Mouse (Mus musculus) neural tube, embryonic 12.5 days (tissue): ENCODE measurements around the gene Stk32c. TPM values are rescaled to one million over a fixed set of nuclear protein-coding genes. Genes with fewer than 3 reads are reported as not detected.

ENCODE experiments used
- ATAC-seq: fragments of 200-750 bp; cut with Nextera tagmentation; 2 replicates; pipeline ENCODE4 v1.8.0; 2017; ENCODE audit warnings: low read depth, mild to moderate bottlenecking, moderate TSS enrichment, moderate library complexity; ENCODE audit not compliant: low FRiP score
- H3K27ac ChIP-seq: fragments of 300-500 bp; sonication (generic); 2 replicates; pipeline ENCODE4 v1.5.1; 2016
- H3K27me3 ChIP-seq: fragments of 300-500 bp; sonication (generic); replicated peaks from 2 replicates; pipeline ENCODE4 v1.6.1; 2016; ENCODE audit warnings: mild to moderate bottlenecking
- H3K36me3 ChIP-seq: fragments of 300-500 bp; sonication (generic); 2 replicates; pipeline ENCODE4 v1.6.1; 2016; ENCODE audit warnings: mild to moderate bottlenecking
- H3K4me1 ChIP-seq: fragments of 300-500 bp; sonication (generic); 2 replicates; pipeline ENCODE4 v1.6.1; 2016
- H3K4me2 ChIP-seq: fragments of 300-500 bp; sonication (generic); replicated peaks from 2 replicates; pipeline ENCODE4 v1.6.1; 2016; ENCODE audit warnings: mild to moderate bottlenecking
- H3K4me3 ChIP-seq: fragments of 300-500 bp; sonication (generic); 2 replicates; pipeline ENCODE4 v1.5.1; 2016
- H3K9ac ChIP-seq: fragments of 300-500 bp; sonication (generic); 2 replicates; pipeline ENCODE4 v1.6.1; 2016; ENCODE audit warnings: mild to moderate bottlenecking
- H3K9me3 ChIP-seq: fragments of 300-500 bp; sonication (generic); 2 replicates; pipeline ENCODE4 v1.6.1; 2016; ENCODE audit warnings: mild to moderate bottlenecking
- WGBS: fragments of 180-500 bp; shearing (Covaris S2); methylation state at CpG from one replicate; pipeline ENCODE4 v1.1.7; 2016; 5-methylcytosine and 5-hydroxymethylcytosine counted together
- polyA plus RNA-seq: library from polyadenylated mRNA; unstranded; fragments of >200 nt; fragmentation: Nextera tagmentation; extraction: Ambion mirVana; gene quantifications from 2 replicates; pipeline ENCODE4 v1.2.1, GENCODE M21; 2016

The Stk32c gene
- polyA plus RNA-seq, 1 experiment from 2014 or later: 2.0 TPM

- peaks cover 16% of the 10 kb centered on the region for H3K4me1 ChIP-seq
- no peak overlapping the region for H3K9ac ChIP-seq
- H3K27ac ChIP-seq: no peak overlapping the region
- 83% methylated on average over 7 of the region's 7 CpGs for WGBS
- no peak overlapping the region for H3K4me3 ChIP-seq
- no peaks in the 10 kb centered on the region for H3K36me3 ChIP-seq
- 0 out of 2 replicates have a peak, but pooled peaks cover under 1% of the 10 kb centered on the region for H3K27me3 ChIP-seq
- H3K4me2 ChIP-seq: no peak overlapping the region
- ATAC-seq: no peak
- no peaks in the 10 kb centered on the region for H3K9me3 ChIP-seq
Observed at GRCm38 (mm10) chr7:139126549-139126948, 86.6 kb downstream of the Stk32c start.

GRCm38 (mm10) chr7:139125881-139126280 is 87.2 kb downstream of the Stk32c start:
- H3K27ac ChIP-seq: no peak overlapping the region
- no peak for ATAC-seq
- H3K4me3 ChIP-seq: no peak overlapping the region
- H3K36me3 ChIP-seq: no peaks in the 10 kb centered on the region
- no peak overlapping the region for H3K9ac ChIP-seq
- H3K4me2 ChIP-seq: no peak overlapping the region
- WGBS: 94% methylated on average over 4 of the region's 4 CpGs
- H3K9me3 ChIP-seq: no peaks in the 10 kb centered on the region
- H3K4me1 ChIP-seq: peaks cover 13% of the 10 kb centered on the region
- H3K27me3 ChIP-seq: no peaks in the 10 kb centered on the region

GRCm38 (mm10) chr7:139119775-139120153 is 93.3 kb downstream of the Stk32c start:
- H3K4me3 ChIP-seq: no peak overlapping the region
- no peak overlapping the region for H3K9ac ChIP-seq
- H3K4me1 ChIP-seq: no peaks in the 10 kb centered on the region
- H3K36me3 ChIP-seq: no peaks in the 10 kb centered on the region
- H3K27ac ChIP-seq: no peak overlapping the region
- WGBS: 73% methylated on average over 2 of the region's 2 CpGs
- no peak for ATAC-seq
- no peak overlapping the region for H3K4me2 ChIP-seq
- H3K9me3 ChIP-seq: no peaks in the 10 kb centered on the region
- no peaks in the 10 kb centered on the region for H3K27me3 ChIP-seq

DNA sequence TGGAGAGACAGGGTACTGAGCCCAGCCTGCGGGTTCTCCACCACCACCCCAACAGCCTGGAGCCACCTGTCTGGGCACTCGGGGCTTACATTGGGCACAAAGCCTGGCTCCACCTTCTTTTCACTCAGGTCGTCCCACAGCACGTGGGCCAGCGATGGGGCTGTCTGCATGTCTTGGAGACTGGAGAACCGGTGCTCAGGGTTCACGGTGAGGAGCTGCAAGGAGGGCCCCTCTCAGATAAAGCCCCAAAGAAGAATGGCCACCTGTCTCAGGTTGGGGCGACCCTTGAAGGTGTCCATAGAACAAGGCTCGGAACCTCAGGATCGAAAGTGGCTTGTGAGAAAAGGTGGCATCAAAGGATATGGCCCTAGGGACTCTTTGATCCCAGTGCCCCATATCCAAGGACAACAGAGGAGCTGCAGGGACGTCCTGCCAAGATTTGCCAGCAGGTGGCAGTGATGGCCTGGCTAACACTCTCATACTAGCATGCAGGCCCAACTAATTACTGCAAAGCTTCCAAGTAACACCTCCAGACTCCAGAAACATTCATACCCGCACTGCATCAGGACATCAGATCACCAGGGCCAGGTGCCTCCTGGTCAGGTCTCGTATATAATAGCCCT is 93.8 kb downstream of the Stk32c start:
- H3K4me2 ChIP-seq: no peak overlapping the region
- no peaks in the 10 kb centered on the region for H3K9me3 ChIP-seq
- H3K36me3 ChIP-seq: no peaks in the 10 kb centered on the region
- peak; percentile 61; the same call in 1 of the 2 replicates for ATAC-seq
- H3K27me3 ChIP-seq: no peaks in the 10 kb centered on the region
- 46% methylated on average over 13 of the region's 13 CpGs for WGBS
- H3K4me1 ChIP-seq: no peaks in the 10 kb centered on the region
- H3K27ac ChIP-seq: no peak overlapping the region
- H3K4me3 ChIP-seq: no peak overlapping the region
- H3K9ac ChIP-seq: no peak overlapping the region

DNA sequence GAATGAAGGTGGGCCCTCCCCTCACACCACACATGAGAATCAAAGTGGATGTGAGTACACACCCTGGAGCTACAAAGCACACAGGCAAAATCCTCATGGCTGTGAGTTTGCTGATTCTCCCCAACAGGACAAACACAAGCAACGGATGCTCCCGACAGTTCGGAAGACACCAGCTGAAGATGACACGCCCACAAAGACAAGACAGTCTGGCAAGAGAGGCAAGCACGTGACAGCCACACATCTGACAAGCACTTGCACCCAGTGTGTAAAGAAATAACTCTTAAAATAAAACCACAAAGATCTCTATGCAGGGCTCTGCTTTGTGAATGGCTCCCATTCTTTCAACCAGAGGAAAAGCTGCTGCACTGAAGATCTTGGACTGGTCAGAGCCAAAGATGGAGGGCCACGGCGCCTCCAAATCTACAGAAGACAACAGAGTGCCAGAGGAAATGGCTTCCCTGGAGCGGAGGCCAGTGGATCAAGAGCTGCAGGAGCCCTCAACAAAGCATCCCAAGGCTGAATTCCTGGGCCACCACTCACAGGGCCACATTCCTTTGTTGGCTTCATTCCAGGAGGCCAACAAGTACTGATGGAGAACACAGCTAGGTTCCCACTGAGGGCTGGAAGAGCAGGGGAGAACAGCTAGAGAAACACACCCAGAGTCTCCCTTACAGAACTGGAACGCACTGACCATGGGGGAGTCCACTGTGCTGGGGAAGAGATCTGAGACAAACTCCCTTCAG is 105.0 kb downstream of the Stk32c start:
- ATAC-seq: no peak
- Histone ChIP-seq H3K27ac (no peak overlapping the region), H3K4me3 (no peak overlapping the region), H3K9ac (no peak overlapping the region), H3K9me3 (no peaks in the 10 kb centered on the region), H3K36me3 (no peaks in the 10 kb centered on the region), H3K4me2 (no peak overlapping the region), H3K4me1 (no peaks in the 10 kb centered on the region; the same call in 1 of the 2 replicates), H3K27me3 (no peaks in the 10 kb centered on the region)
- 88% methylated on average over 9 of the region's 9 CpGs for WGBS

GRCm38 (mm10) chr7:139105705-139106104 is 107.4 kb downstream of the Stk32c start:
- Histone ChIP-seq H3K9me3 (no peaks in the 10 kb centered on the region), H3K4me3 (no peak overlapping the region), H3K36me3 (peaks cover 17% of the 10 kb centered on the region), H3K9ac (no peak overlapping the region), H3K27me3 (no peaks in the 10 kb centered on the region), H3K4me2 (no peak overlapping the region), H3K27ac (no peak overlapping the region), H3K4me1 (no peaks in the 10 kb centered on the region; the same call in 1 of the 2 replicates)
- ATAC-seq: no peak
- 87% methylated on average over 7 of the region's 7 CpGs for WGBS

DNA sequence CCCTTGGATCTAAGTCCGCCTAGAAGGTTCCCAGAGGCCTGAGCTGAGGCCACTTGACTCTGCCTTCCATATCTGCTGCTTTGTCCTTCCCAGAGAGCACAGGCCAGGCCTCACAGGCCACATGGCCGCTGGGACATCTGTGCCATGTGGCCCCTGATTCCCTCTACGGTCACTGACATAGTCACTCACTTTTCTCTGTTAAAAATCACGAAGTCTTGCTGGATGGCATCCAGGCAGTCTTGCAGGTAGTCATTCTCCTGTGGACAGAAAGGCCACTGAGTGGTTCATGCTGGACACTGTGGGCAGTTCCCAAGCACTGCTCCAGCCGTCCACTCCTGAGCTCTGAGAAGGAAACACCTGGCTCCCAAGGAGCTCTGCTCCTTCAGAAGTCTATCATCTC is 108.0 kb downstream of the Stk32c start:
- Histone ChIP-seq H3K4me3 (no peak overlapping the region), H3K9ac (no peak overlapping the region), H3K4me2 (no peak overlapping the region), H3K36me3 (peaks cover 23% of the 10 kb centered on the region), H3K27ac (no peak overlapping the region), H3K27me3 (no peaks in the 10 kb centered on the region), H3K9me3 (no peaks in the 10 kb centered on the region), H3K4me1 (no peaks in the 10 kb centered on the region; the same call in 1 of the 2 replicates)
- no peak for ATAC-seq
- WGBS: 86% methylated on average over 5 of the region's 5 CpGs

GRCm38 (mm10) chr7:139103960-139104381 is 109.1 kb downstream of the Stk32c start:
- Histone ChIP-seq H3K4me1 (no peaks in the 10 kb centered on the region; the same call in 1 of the 2 replicates), H3K9me3 (no peaks in the 10 kb centered on the region), H3K9ac (no peak overlapping the region), H3K4me3 (no peak overlapping the region), H3K27ac (no peak overlapping the region; the same call in 1 of the 2 replicates), H3K27me3 (no peaks in the 10 kb centered on the region), H3K36me3 (peaks cover 34% of the 10 kb centered on the region), H3K4me2 (no peak overlapping the region)
- peak; percentile 61 for ATAC-seq
- WGBS: 57% methylated on average over 10 of the region's 10 CpGs

DNA sequence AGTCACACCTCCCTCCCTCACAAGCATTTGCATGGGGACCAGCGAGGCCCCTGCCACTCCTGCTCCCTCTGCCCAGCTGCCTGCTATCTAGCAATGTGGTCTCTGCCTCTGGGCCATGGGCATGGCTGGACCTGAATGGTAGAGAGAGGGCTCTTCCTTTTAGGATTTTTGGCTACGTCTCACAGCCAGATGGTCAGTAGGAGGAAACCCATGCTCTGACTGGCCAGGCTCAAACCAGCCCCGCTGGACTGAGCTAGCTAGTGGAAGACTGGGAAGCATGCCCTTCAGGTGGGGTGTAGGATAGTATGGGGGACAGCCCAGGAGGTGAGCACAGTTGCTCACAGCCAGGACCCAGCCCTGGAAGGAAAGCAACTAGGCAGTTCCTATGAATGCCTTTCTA is 111.3 kb downstream of the Stk32c start:
- no peaks in the 10 kb centered on the region for H3K9me3 ChIP-seq
- no peak overlapping the region for H3K27ac ChIP-seq
- H3K27me3 ChIP-seq: no peaks in the 10 kb centered on the region
- no peaks in the 10 kb centered on the region; the same call in 1 of the 2 replicates for H3K4me1 ChIP-seq
- H3K4me2 ChIP-seq: no peak overlapping the region
- ATAC-seq: no peak
- 74% methylated on average over 3 of the region's 3 CpGs for WGBS
- H3K4me3 ChIP-seq: no peak overlapping the region
- H3K36me3 ChIP-seq: peaks cover 54% of the 10 kb centered on the region
- no peak overlapping the region for H3K9ac ChIP-seq

DNA sequence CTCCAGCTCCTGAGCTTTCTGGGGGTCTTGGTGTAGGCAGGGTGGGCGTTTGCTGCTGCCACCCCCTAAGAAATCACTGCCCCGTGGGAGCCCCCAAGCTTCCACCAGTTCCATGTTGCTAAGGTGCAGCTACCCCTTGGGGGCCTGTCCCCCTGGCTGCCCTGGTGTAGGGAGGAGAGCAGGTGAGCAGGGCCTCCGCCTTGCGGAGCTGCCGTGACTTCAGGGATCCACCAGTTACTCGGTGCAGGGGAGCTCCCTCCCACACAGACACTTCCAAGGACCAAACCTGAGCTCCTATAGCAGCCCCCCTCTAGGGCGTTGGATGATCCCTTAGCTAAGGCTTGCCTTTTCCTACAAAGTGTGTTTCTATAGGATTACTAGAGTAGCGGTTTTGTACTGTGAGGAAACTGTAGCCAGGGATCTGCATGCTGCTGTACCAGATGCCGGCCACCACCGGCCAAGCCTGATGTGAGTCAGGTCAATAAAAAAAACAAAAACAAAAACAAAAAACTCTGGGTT is 111.8 kb downstream of the Stk32c start:
- Histone ChIP-seq H3K9ac (no peak overlapping the region), H3K9me3 (no peaks in the 10 kb centered on the region), H3K4me3 (no peak overlapping the region), H3K4me1 (no peaks in the 10 kb centered on the region; the same call in 1 of the 2 replicates), H3K4me2 (no peak overlapping the region), H3K27me3 (no peaks in the 10 kb centered on the region), H3K27ac (no peak overlapping the region), H3K36me3 (peaks cover 59% of the 10 kb centered on the region)
- 79% methylated on average over 10 of the region's 10 CpGs for WGBS
- no peak for ATAC-seq

DNA sequence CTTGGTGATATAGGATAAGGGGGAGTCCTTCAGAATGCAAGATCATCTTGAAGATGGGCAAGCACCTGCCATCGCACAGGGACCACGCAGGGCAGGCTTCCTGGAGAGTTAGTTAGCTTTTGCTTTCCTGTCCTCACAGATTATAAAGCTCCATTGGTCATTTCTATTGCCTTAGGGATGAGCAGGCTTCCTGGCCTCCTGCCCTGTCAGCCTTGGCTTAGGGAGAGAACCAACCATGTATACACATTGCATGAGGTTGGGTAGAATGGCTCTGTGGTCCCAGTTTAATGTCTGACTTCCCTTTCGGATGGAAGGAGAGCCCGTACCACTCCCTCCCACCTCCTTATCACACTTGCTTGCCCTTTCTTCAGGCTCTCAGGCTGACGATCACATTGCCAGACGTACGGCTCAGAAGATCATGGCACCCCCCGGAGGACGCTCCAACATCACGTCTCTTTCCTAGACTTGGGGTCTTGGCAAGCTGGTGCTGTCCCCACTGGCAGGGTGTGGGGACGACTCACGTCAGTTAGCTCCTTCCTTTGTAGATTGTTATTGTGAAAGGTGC is 112.5 kb downstream of the Stk32c start:
- WGBS: 75% methylated on average over 12 of the region's 12 CpGs
- Histone ChIP-seq H3K4me2 (no peak overlapping the region), H3K4me3 (no peak overlapping the region), H3K9ac (no peak overlapping the region), H3K27me3 (no peaks in the 10 kb centered on the region), H3K27ac (no peak overlapping the region), H3K4me1 (no peaks in the 10 kb centered on the region; the same call in 1 of the 2 replicates), H3K36me3 (peaks cover 67% of the 10 kb centered on the region), H3K9me3 (no peaks in the 10 kb centered on the region)
- ATAC-seq: no peak

DNA sequence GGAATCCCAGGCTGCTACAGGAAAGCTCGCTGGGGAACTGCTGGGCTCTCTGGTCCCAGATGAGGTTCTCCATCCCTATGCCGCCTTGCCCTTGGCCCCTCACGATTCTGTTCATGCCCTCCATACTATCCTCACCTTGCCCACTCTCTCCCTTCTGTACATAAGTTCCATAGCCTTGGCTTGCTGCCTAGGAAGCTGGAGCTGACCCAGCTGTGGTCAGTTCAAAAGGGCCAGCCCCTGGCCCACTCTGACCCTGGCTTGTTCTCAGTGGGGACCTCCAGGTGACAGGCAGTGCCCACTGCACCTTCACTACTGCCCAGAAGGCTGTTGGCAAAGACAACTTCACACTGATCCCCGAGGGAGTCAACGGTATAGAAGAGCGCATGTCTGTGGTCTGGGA is 116.7 kb downstream of the Stk32c start:
- Histone ChIP-seq H3K4me1 (no peaks in the 10 kb centered on the region; the same call in 1 of the 2 replicates), H3K36me3 (peaks cover 99% of the 10 kb centered on the region), H3K9ac (no peak overlapping the region)

More for the DNA sequence above, 116.7 kb downstream of the Stk32c start:
- Histone ChIP-seq H3K27me3 (no peaks in the 10 kb centered on the region), H3K27ac (no peak overlapping the region), H3K9me3 (no peaks in the 10 kb centered on the region), H3K4me3 (no peak overlapping the region), H3K4me2 (no peak overlapping the region)
- ATAC-seq: 0 out of 2 replicates have a peak, but pooled peaks have one; percentile 5
- WGBS: 91% methylated on average over 6 of the region's 6 CpGs
